Mouse (Mus musculus) lung, postnatal 14 days (tissue): ENCODE data around the gene Pla2g2f.
A peak's percentile ranks its signal among the peaks of the same experiment; 100 is the strongest.

ENCODE experiments used
- DNase-seq: peaks from one replicate; pipeline ENCODE4 v3.0.0; 2021

The Pla2g2f gene

GRCm38 (mm10) chr4:138757416-138757815 is at the start of gene Pla2g2f:
TSS of gene Pla2g2f (minus strand) at chr4:138757626.
- DNase-seq = no peak

- DNase-seq = no peak
Observed at GRCm38 (mm10) chr4:138806920-138807541, 49.6 kb upstream of the Pla2g2f start.

GRCm38 (mm10) chr4:138806160-138806559 is 48.7 kb upstream of the Pla2g2f start:
- no peak for DNase-seq

- no peak for DNase-seq
Observed at GRCm38 (mm10) chr4:138805248-138805647, 47.8 kb upstream of the Pla2g2f start.

GRCm38 (mm10) chr4:138802917-138803316 is 45.5 kb upstream of the Pla2g2f start:
- DNase-seq = no peak

GRCm38 (mm10) chr4:138801631-138802030 is 44.2 kb upstream of the Pla2g2f start:
- no peak for DNase-seq

- DNase-seq = no peak
Observed at GRCm38 (mm10) chr4:138800134-138800744, 42.8 kb upstream of the Pla2g2f start.

GRCm38 (mm10) chr4:138797217-138797570 is 39.8 kb upstream of the Pla2g2f start:
- DNase-seq = no peak

GRCm38 (mm10) chr4:138796513-138797216 is 39.2 kb upstream of the Pla2g2f start:
- no peak for DNase-seq

- no peak for DNase-seq
Observed at GRCm38 (mm10) chr4:138794344-138794743, 36.9 kb upstream of the Pla2g2f start.

GRCm38 (mm10) chr4:138793276-138793675 is 35.9 kb upstream of the Pla2g2f start:
- peak; percentile 51 for DNase-seq

GRCm38 (mm10) chr4:138792599-138792998 is 35.2 kb upstream of the Pla2g2f start:
- peak; percentile 5 for DNase-seq

- DNase-seq = no peak
Observed at GRCm38 (mm10) chr4:138791452-138791851, 34.0 kb upstream of the Pla2g2f start.

GRCm38 (mm10) chr4:138788381-138788780 is 31.0 kb upstream of the Pla2g2f start:
- no peak for DNase-seq

GRCm38 (mm10) chr4:138786141-138786540 is 28.7 kb upstream of the Pla2g2f start:
- no peak for DNase-seq

GRCm38 (mm10) chr4:138785721-138786120 is 28.3 kb upstream of the Pla2g2f start:
- DNase-seq = no peak

GRCm38 (mm10) chr4:138782098-138782497 is 24.7 kb upstream of the Pla2g2f start:
- no peak for DNase-seq

GRCm38 (mm10) chr4:138780300-138780699 is 22.9 kb upstream of the Pla2g2f start:
- no peak for DNase-seq

GRCm38 (mm10) chr4:138777417-138778407 is 20.3 kb upstream of the Pla2g2f start:
- DNase-seq = no peak

GRCm38 (mm10) chr4:138775435-138775834 is 18.0 kb upstream of the Pla2g2f start, which contains the start of gene Pla2g2d:
TSS of gene Pla2g2d (plus strand) at chr4:138775735.
- DNase-seq = no peak

- no peak for DNase-seq
Observed at GRCm38 (mm10) chr4:138772386-138772785, 15.0 kb upstream of the Pla2g2f start.

- DNase-seq = no peak
Observed at GRCm38 (mm10) chr4:138771970-138772369, 14.5 kb upstream of the Pla2g2f start.

GRCm38 (mm10) chr4:138762266-138762665 is 4.8 kb upstream of the Pla2g2f start:
- no peak for DNase-seq
